Mouse (Mus musculus): ENCODE results near the gene Zc3h12b.

DNA sequence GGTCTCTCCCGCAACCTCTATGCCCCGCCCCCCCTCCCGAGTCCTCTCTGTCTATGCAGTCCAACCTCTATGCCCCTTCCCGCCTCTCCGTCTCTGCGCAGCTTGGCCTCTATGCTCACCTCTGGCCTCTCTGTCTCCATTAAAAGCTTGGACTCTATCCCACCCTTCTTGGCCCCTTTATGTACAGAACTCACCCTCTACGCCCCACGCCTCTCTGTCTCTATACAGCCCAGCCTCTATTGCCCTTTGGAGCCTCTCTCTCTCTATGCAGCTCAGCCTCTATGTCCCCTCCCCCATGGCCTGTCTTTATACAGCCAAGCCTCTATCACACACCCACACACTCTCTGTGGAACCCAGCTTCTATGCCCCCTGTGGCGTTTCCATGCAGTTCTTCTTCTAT is 258.5 kb downstream of the Zc3h12b start:
- no peak for TF ChIP-seq CHD2 (IDR thresholded peaks at IDR 0.05; ENCODE audit: low read depth, low read length)
- TF ChIP-seq ZNF384 (IDR thresholded peaks at IDR 0.05; ENCODE audit: low read depth, low read length): no peak
- no peak for TF ChIP-seq HCFC1 (IDR thresholded peaks at IDR 0.05; ENCODE audit: borderline replicate concordance, insufficient read depth, low read length)
- no peak for TF ChIP-seq MAFK (IDR thresholded peaks at IDR 0.05; ENCODE audit: insufficient read depth, low read depth, low read length)
- TF ChIP-seq ZC3H11A (IDR thresholded peaks at IDR 0.05; ENCODE audit: borderline replicate concordance, low read depth, low read length): no peak
